Mouse (Mus musculus): Measurements from ENCODE around the gene Ylpm1.

Ylpm1 gene

GRCm38 (mm10) chr12:85110011-85110697 lies 114.0 kb downstream of the Ylpm1 start:
- DNase-seq (ENCODE audit: low read depth, low spot score): no peak

GRCm38 (mm10) chr12:85110698-85111592 lies 114.8 kb downstream of the Ylpm1 start, which contains the start of the genes Prox2 and Dlst:
Gene Prox2 (minus strand): TSS chr12:85110759.
Gene Dlst (plus strand): TSS chr12:85110833.
- peak; percentile 92 for DNase-seq (ENCODE audit: low read depth, low spot score)

- no peak for DNase-seq (ENCODE audit: low read depth, low spot score)
Observed at GRCm38 (mm10) chr12:85112550-85113251, 116.6 kb downstream of the Ylpm1 start.

- no peak for DNase-seq (ENCODE audit: low read depth, low spot score)
Observed at GRCm38 (mm10) chr12:85113337-85113736, 117.2 kb downstream of the Ylpm1 start.

GRCm38 (mm10) chr12:85113917-85114316 lies 117.8 kb downstream of the Ylpm1 start:
- DNase-seq (ENCODE audit: low read depth, low spot score): no peak

- no peak for DNase-seq (ENCODE audit: low read depth, low spot score)
Observed at GRCm38 (mm10) chr12:85115678-85116077, 119.6 kb downstream of the Ylpm1 start.

Data from A20 (cell line).